Mouse (Mus musculus) right cerebral cortex, postnatal 4 days (tissue): ENCODE measurements at regions not wholly inside any gene's neighbourhood (a gene's known extent, or its start where the extent isn't known, plus 50 kb on each side); places are given as distances from the start of the nearest gene placed in this dataset.

ENCODE experiments used
- DNase-seq: peaks from one replicate; pipeline ENCODE4 v3.0.0-alpha.2; 2022

DNA sequence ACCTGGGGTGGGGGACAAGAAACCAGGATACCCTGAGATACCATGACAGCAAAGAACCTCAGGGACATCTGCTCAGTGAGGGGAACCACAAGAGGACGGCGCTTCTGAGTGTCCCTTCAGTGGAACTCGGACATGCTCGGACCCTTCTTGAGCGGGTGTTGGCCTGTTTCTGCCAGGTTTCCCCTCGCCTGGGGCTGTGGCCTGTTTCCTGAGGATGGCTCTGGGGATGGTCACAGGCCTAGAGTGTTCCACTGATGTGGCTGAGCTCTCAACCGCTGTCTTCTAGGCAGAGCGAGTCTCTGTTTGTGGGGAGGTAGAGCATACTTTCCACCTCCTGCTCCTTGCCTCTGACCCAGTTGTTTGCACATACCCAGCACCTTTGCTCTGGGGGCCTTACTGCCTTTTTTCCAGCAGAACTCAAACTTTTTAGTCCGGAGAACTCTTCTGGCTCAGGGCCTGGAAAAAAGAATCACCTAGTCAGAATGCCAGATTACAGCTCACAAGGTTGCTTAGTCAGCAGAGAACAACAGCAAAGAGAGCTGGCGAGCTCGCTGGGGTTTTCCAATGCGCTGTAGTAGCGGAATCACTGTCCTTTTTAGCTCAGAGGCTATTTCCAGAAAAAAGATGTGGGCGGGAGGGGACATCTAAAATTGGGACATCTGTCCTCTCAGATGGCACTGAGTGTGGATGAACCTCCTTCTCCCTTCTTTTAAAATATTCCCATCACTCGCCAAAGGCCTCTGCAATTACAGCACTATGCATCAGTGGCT is 65.3 kb downstream of the Med10 start:
- DNase-seq = no peak

GRCm38 (mm10) chr13:69896536-69896935 is 94.3 kb downstream of the Med10 start:
- no peak for DNase-seq

DNA sequence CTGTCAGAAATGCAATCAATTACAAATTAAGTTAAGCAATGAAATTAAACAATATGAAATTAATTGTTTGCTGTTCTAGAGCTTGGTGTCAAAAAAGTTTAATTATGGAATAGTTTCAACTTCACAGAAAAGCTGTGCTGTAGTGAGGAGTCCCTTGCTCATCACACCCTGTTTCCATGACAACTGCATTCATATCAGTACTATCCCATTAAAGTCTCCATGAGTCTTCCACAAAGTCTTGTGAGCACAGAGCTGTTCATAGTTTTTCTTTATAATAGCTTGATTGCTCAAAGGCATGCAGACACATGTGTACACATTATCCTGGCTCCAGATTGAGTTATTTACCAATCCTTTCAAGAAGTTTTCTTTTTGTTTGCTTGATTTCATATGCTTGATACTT is 98.9 kb downstream of the Med10 start:
- DNase-seq = no peak

DNA sequence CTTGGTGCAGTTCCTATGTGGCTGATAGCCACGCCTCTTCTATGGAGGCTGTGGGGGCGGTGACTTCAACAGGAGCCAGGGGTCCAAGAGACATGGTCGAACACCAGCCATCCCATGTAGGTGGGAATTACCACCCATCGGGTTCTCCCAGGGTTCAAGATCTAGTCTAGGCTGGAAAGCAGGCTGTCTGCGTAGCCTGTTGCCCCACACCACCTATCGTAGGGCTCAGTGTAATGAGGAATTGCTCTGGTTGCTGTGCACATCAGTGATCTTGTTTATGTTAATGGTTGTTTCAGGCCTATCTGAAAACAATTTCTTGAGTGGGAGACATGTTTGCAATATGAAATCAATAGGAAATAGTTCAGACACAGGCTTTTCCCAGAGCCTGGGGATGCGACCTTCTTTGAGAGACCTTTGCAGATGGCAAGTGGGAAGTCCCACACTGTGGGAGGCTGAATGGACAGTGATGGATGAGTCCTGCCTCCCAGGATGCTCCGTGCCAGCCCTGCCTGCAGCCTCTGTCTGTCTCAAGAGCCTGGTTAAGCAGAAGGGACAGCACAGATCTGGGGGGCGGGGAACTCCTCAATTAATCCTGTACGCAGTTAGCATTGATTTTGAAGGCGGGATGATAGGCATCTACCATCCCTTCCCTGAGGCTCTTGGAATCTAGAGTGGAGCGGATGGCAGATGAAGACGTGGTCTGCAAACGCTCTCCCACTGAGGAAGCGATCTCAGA is 104.8 kb downstream of the Med10 start:
- DNase-seq = no peak

DNA sequence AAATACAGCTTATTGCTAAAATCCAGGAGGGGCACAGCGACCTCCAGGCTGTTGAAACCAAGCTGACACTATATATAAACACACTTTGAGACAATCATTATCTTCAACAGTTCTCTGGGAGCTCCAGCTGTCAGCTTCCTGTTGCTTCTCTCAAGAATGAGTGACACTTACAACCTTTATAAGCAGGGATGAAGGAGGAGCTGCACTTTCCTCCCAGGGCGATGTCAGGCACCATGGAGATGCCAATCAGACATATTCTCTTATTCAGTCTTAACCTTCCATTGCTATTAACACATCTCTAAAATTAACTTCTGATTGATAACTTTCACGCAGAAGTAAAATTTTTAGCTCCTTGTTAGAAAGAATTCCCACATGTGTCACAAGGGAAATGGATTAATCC is 113.6 kb downstream of the Med10 start:
- no peak for DNase-seq

- DNase-seq = no peak
Observed at GRCm38 (mm10) chr13:69932695-69933550, 130.7 kb downstream of the Med10 start.

GRCm38 (mm10) chr13:69933551-69933845 is 131.3 kb downstream of the Med10 start:
- DNase-seq = peak; percentile 72

DNA sequence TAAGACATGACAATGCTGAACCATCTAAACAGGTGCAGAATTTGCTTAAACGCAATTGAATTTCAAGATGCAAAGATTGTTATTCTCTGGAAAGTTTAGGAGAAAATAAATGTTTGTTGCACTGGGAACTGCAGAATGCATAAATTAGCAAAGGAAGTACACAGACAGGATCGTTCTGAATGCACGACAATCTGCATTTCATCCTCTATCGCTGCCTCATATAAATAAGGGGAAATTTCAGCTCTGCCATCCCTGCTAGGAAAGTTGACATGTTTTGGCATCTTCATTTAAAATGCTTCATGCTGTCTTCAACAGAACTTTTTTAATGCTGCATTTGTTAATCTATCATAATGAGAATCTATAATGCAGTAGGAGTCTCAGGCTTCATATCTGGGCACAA is 137.6 kb downstream of the Med10 start:
- DNase-seq = no peak

DNA sequence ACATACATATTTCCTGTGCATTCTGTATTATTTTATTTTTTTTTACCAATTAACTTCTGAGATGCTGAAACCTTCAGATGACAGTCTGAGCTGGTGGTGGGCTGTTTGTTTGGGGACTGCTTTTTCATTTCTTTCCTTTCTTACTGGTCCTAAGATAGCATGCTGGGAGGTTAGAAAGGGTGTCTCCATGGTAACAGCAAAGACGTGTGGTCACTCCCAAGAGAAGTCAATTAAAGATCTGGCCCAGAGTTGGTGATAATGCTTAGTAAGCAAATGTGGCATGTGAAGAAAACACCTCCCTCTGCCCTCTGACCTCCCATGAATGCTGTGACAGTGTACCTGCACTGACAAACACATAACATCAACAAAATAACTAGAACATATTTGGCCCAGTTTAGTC is 142.5 kb downstream of the Med10 start:
- DNase-seq = no peak

DNA sequence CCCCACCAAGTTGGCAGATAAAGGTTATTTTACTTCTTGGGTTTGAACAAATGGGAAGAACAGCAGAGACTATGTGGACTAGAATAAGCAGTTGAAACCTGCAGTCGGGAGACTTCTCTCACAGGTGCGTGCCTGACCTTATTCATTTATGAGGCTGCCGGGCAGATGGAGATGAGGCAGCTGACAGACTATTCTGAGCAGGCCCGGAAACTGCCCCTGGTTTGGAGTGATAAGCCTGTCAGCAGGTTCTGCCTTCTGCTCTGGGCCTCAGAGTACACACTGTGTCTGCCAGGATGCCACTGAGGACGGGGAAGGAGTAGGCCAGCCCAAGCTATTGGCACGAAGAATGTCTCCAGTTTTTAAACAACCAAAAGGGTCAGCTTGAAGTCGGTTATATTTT is 144.4 kb downstream of the Med10 start:
- no peak for DNase-seq

- DNase-seq = no peak
Observed at GRCm38 (mm10) chr13:69952061-69952460, 149.9 kb downstream of the Med10 start.

GRCm38 (mm10) chr13:69954171-69954570 is 152.0 kb downstream of the Med10 start:
- DNase-seq = no peak

- DNase-seq = no peak
Observed at GRCm38 (mm10) chr13:69955503-69955902, 153.3 kb downstream of the Med10 start.

DNA sequence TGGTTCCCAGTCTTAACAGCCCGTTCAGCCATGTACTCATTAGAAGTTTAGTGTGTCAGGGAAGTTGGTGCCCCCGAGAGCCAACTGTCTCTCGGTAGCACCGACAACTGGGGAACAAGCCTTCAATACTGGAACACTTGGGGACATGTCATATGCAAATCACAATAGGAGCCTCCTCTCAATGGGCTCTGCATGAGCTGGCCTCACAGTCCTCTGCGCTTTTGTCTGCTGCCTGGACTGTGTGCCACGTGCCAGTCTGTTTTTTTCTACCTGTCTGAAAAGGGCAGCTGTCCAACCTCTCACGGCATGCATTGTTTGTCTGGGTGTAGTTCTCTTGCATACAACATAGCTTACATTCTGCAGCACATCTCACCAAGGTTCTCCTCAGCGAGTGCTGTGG is 161.7 kb downstream of the Med10 start:
- no peak for DNase-seq

GRCm38 (mm10) chr13:69971281-69972057 is 169.3 kb downstream of the Med10 start:
- no peak for DNase-seq

- DNase-seq = no peak
Observed at GRCm38 (mm10) chr13:69974835-69975234, 172.6 kb downstream of the Med10 start.

DNA sequence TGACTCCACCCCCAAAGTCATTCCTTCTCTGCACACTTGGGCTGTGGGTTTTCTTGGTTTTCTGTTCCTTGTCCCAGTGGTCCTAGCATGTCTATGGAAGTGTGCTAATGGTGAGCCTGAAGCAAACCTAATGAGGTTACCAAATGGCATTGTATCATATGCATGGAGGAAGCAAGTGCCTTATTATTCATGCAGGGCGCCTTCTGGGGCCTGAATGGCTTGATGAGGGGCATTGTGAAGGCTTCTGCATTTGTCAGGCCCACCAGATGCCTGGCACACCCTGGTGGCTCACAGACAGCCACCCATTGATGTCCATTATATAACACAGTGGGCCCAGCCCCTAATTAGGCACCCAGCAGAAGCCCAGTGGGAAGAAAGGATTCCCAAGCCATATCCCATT is 182.0 kb downstream of the Med10 start:
- DNase-seq = no peak

DNA sequence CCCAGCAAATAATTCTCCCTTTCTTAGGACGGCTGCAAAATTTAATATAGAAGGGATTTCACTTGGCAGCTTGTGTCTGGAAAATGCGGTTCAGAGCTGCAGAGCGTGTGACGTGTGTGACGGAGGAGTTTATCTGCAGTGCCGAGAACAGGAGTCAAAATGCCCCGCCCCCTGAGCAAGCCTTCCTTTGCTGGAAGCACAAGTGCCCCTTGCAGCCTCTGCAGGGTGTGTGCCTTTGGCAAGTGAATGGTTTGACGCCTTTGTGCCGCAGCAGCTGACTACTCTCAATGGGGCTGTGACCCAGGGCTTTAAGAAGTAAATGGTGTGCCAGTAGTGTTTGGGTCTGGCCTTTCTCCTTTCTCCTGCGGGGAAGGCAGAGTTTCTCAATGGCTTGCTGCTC is 185.0 kb downstream of the Med10 start:
- peak; percentile 47 for DNase-seq

- peak; percentile 39 for DNase-seq
Observed at GRCm38 (mm10) chr13:69988319-69988718, 186.1 kb downstream of the Med10 start.

DNA sequence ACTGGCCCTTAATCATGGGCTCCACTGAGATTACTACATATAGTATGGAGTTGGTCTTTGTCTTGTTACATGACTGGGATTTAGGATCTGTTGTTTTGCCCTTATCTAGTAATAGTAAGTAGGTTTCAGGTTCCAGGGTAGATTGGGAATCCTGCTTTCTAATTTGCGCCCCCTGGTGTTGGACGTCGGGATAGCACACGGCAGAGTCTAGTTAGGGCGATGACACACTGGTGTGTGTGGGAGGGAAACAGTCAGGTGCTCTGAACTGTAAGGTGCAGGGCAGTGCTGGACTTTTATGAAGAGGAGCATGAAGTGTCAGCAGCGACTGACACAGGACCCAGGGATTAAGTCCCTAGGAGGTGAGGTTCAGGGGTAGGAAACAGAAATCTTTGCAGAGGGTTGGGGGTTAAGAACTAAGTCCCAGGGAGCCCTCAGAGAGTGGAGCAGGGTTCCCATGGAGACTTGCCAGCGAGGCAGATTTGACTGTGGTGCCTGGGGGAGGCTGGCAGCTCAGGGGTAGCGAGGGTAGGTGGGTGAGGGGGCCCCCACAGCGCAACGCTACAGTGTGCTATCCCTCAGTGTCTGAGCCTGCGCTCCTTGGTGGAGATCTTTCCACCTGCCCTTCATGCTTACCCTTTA is 189.2 kb downstream of the Med10 start:
- DNase-seq = peak; percentile 93

GRCm38 (mm10) chr13:69991892-69992261 is 189.7 kb downstream of the Med10 start:
- peak; percentile 44 for DNase-seq

GRCm38 (mm10) chr13:70003591-70003990 is 201.4 kb downstream of the Med10 start:
- DNase-seq = peak; percentile 16
